Mouse (Mus musculus) forebrain, embryonic 15.5 days (tissue): ENCODE results near the gene Bag5. TPM values are rescaled to one million over a fixed set of nuclear protein-coding genes. Genes with fewer than 3 reads are reported as not detected.
A peak's percentile ranks its signal among the peaks of the same experiment; 100 is the strongest.

ENCODE experiments used
- ATAC-seq: fragments of 200-750 bp; cut with Nextera tagmentation; replicated peaks from 2 replicates; pipeline ENCODE4 v1.8.0; 2017; ENCODE audit warnings: mild to moderate bottlenecking, moderate TSS enrichment, moderate library complexity
- H3K27ac ChIP-seq: fragments of 300-500 bp; sonication (generic); replicated peaks from 2 replicates; pipeline ENCODE4 v1.5.1; 2015; ENCODE audit warnings: mild to moderate bottlenecking, inconsistent platforms
- H3K27me3 ChIP-seq: fragments of 300-500 bp; sonication (generic); 2 replicates; pipeline ENCODE4 v1.6.1; 2015; ENCODE audit warnings: inconsistent platforms
- H3K36me3 ChIP-seq: fragments of 300-500 bp; sonication (generic); 2 replicates; pipeline ENCODE4 v1.6.1; 2015; ENCODE audit warnings: mild to moderate bottlenecking, inconsistent platforms
- H3K4me1 ChIP-seq: fragments of 300-500 bp; sonication (generic); 2 replicates; pipeline ENCODE4 v1.6.1; 2015; ENCODE audit warnings: inconsistent platforms
- H3K4me2 ChIP-seq: fragments of 300-500 bp; sonication (generic); replicated peaks from 2 replicates; pipeline ENCODE4 v1.6.1; 2015; ENCODE audit warnings: mild to moderate bottlenecking, inconsistent platforms
- H3K4me3 ChIP-seq: fragments of 300-500 bp; sonication (generic); 2 replicates; pipeline ENCODE4 v1.5.1; 2015; ENCODE audit warnings: mild to moderate bottlenecking, inconsistent platforms
- H3K9ac ChIP-seq: fragments of 300-500 bp; sonication (generic); replicated peaks from 2 replicates; pipeline ENCODE4 v1.6.1; 2015; ENCODE audit warnings: mild to moderate bottlenecking, inconsistent platforms
- H3K9me3 ChIP-seq: fragments of 300-500 bp; sonication (generic); 2 replicates; pipeline ENCODE4 v1.6.1; 2016; ENCODE audit warnings: inconsistent platforms
- WGBS: fragments of 180-500 bp; shearing (Covaris S2); methylation state at CpG from one replicate; pipeline ENCODE4 v1.1.7; 2015; ENCODE audit warnings: mixed read lengths; 5-methylcytosine and 5-hydroxymethylcytosine counted together
- polyA plus RNA-seq: library from polyadenylated mRNA; unstranded; fragments of >200 nt; fragmentation: Nextera tagmentation; extraction: Ambion mirVana; gene quantifications from 2 replicates; pipeline ENCODE4 v1.2.1, GENCODE M21; 2015

The Bag5 gene
- polyA plus RNA-seq: 65.1 and 69.1 TPM in 2 replicates

DNA sequence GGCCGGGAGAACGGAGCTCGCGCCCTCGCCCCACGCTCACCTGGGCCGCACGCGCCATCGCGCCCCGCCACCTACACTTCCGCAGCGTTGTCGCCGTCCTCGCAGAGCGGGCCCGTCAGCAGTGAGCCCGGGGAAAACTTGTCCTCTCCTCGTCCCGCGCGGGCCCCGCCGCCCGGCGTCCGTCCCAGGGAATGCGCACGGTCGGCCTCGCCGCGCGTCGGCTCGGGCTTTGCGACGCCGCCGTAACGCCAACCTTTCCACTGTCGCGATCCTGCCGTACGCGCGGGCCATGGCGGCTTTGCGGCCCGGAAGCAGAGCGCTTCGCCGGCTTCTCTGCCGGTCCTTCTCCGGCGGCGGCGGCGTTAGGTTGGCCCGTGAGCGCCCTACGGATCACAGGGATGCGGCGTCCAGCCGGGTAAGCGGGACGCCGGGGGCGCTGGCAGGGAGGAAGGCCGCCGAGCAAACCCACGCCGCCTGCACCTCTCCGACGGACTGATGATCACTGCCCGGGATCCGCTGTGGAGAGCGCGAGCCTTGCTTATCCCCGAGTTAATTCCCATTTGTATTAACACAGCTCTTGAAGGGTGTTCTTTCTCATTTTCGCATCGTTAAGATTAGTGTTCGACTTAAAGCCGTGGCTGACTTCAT, at the start of gene Bag5, which contains the start of gene Apopt1:
Bag5 (minus strand) TSS at position 254 of the 648 bp plus-strand sequence.
Apopt1 (plus strand) TSS at position 258 of the 648 bp plus-strand sequence.
- Histone ChIP-seq H3K27me3 (no peaks in the 10 kb centered on the region), H3K9ac (peak within 1 kb of the TSS; percentile 91)
- under 1% methylated on average over 77 of the region's 86 CpGs for WGBS

DNA sequence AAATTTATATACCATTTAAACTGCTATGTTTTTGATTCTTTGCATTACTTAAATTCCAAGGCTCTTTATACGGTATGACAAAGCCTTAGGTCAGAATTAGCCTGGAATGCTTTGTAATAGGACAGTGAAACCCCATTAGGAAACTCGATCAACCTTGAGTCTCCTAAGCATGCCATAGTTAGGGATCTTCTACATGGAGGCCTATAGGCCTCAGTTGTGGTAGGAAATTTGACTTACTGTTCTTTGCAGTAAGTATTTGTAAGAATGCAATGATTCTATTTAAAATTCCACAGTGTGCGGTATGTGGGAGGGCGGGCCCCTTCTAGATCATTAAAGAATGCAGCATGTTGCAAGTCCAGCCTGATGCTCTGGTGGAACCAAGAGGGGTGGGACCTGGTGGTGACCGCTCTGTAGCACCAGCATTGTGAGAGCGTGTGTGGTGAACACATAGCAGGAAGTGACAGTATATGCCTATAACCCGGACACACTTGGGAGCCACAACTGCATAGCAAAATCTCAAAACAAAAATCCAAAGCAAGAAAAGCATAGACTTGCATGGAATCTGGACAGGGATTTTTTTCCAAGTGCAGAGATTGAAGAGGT, 47.4 kb upstream of the Bag5 start:
- no peak for ATAC-seq
- peak overlapping the region; percentile 90 for H3K4me3 ChIP-seq
- no peaks in the 10 kb centered on the region for H3K27me3 ChIP-seq
- 71% methylated on average over 7 of the region's 7 CpGs for WGBS
- peak overlapping the region; percentile 92 for H3K9ac ChIP-seq
- H3K36me3 ChIP-seq: no peaks in the 10 kb centered on the region
- H3K9me3 ChIP-seq: no peaks in the 10 kb centered on the region
- peak overlapping the region; percentile 96 for H3K4me2 ChIP-seq
- H3K27ac ChIP-seq: no peak overlapping the region
- H3K4me1 ChIP-seq: peaks cover 40% of the 10 kb centered on the region

More for the DNA sequence above, at the start of gene Bag5, which contains the start of gene Apopt1:
- peak within 1 kb of the TSS; percentile 71 for H3K4me3 ChIP-seq
- H3K27ac ChIP-seq: peak within 1 kb of the TSS; percentile 87
- H3K4me1 ChIP-seq: peaks cover 30% of the 10 kb centered on the region
- H3K9me3 ChIP-seq: no peaks in the 10 kb centered on the region
- ATAC-seq: peak; percentile 97
- peak within 1 kb of the TSS; percentile 65 for H3K4me2 ChIP-seq
- peaks cover 29% of the 10 kb centered on the region for H3K36me3 ChIP-seq

GRCm38 (mm10) chr12:111759176-111760061, 46.4 kb upstream of the Bag5 start:
- H3K4me1 ChIP-seq: peaks cover 37% of the 10 kb centered on the region
- ATAC-seq: peak; percentile 67
- H3K4me2 ChIP-seq: peak overlapping the region; percentile 96
- H3K9me3 ChIP-seq: no peaks in the 10 kb centered on the region
- H3K27me3 ChIP-seq: no peaks in the 10 kb centered on the region
- no peaks in the 10 kb centered on the region for H3K36me3 ChIP-seq
- peak overlapping the region; percentile 95 for H3K27ac ChIP-seq
- under 1% methylated on average over 35 of the region's 35 CpGs for WGBS
- H3K9ac ChIP-seq: peak overlapping the region; percentile 92
- peak overlapping the region; percentile 90 for H3K4me3 ChIP-seq

- no peaks in the 10 kb centered on the region for H3K27me3 ChIP-seq
- WGBS: under 1% methylated on average over 77 of the region's 85 CpGs
- H3K36me3 ChIP-seq: no peaks in the 10 kb centered on the region
- peak within 1 kb of the TSS; percentile 95 for H3K27ac ChIP-seq
- no peaks in the 10 kb centered on the region for H3K9me3 ChIP-seq
- H3K4me2 ChIP-seq: peak within 1 kb of the TSS; percentile 96
- H3K4me1 ChIP-seq: peaks cover 37% of the 10 kb centered on the region
- peak; percentile 79 for ATAC-seq
- peak within 1 kb of the TSS; percentile 90 for H3K4me3 ChIP-seq
- H3K9ac ChIP-seq: peak within 1 kb of the TSS; percentile 92
Observed at GRCm38 (mm10) chr12:111758381-111759175, 45.5 kb upstream of the Bag5 start, which contains the start of gene Klc1. Gene Klc1, plus strand, starts transcription at chr12:111758849.

GRCm38 (mm10) chr12:111757561-111758325, 44.7 kb upstream of the Bag5 start:
- Histone ChIP-seq H3K9me3 (no peaks in the 10 kb centered on the region), H3K27me3 (no peaks in the 10 kb centered on the region), H3K4me1 (peaks cover 37% of the 10 kb centered on the region), H3K36me3 (no peaks in the 10 kb centered on the region), H3K9ac (peak overlapping the region; percentile 92), H3K4me2 (peak overlapping the region; percentile 96), H3K27ac (peak overlapping the region; percentile 95), H3K4me3 (peak overlapping the region; percentile 90)
- 46% methylated on average over 10 of the region's 10 CpGs for WGBS
- ATAC-seq: no peak; the same call in 1 of the 2 replicates

- 39% methylated on average over 5 of the region's 5 CpGs for WGBS
- Histone ChIP-seq H3K36me3 (no peaks in the 10 kb centered on the region), H3K4me3 (no peak overlapping the region), H3K27me3 (no peaks in the 10 kb centered on the region), H3K27ac (no peak overlapping the region), H3K9me3 (no peaks in the 10 kb centered on the region), H3K4me1 (peaks cover 30% of the 10 kb centered on the region), H3K9ac (no peak overlapping the region), H3K4me2 (no peak overlapping the region)
- ATAC-seq: no peak
Observed at GRCm38 (mm10) chr12:111756698-111757082, 43.6 kb upstream of the Bag5 start.

- no peaks in the 10 kb centered on the region for H3K36me3 ChIP-seq
- peaks cover 26% of the 10 kb centered on the region for H3K4me1 ChIP-seq
- 73% methylated on average over 4 of the region's 4 CpGs for WGBS
- H3K4me3 ChIP-seq: no peak overlapping the region
- H3K9ac ChIP-seq: no peak overlapping the region
- no peak overlapping the region for H3K27ac ChIP-seq
- no peak for ATAC-seq
- no peaks in the 10 kb centered on the region for H3K9me3 ChIP-seq
- H3K27me3 ChIP-seq: no peaks in the 10 kb centered on the region
- no peak overlapping the region for H3K4me2 ChIP-seq
Observed at GRCm38 (mm10) chr12:111756082-111756697, 43.1 kb upstream of the Bag5 start.

GRCm38 (mm10) chr12:111755231-111755630, 42.2 kb upstream of the Bag5 start:
- H3K4me1 ChIP-seq: peaks cover 16% of the 10 kb centered on the region
- H3K4me3 ChIP-seq: no peak overlapping the region
- H3K36me3 ChIP-seq: no peaks in the 10 kb centered on the region
- no peak overlapping the region for H3K4me2 ChIP-seq
- H3K27me3 ChIP-seq: no peaks in the 10 kb centered on the region
- H3K27ac ChIP-seq: no peak overlapping the region
- 65% methylated on average over 2 of the region's 2 CpGs for WGBS
- no peak overlapping the region for H3K9ac ChIP-seq
- no peaks in the 10 kb centered on the region for H3K9me3 ChIP-seq
- no peak for ATAC-seq

GRCm38 (mm10) chr12:111754710-111755109, 41.7 kb upstream of the Bag5 start:
- Histone ChIP-seq H3K9ac (no peak overlapping the region), H3K4me1 (peaks cover 11% of the 10 kb centered on the region), H3K36me3 (no peaks in the 10 kb centered on the region), H3K9me3 (no peaks in the 10 kb centered on the region), H3K4me3 (no peak overlapping the region), H3K27me3 (no peaks in the 10 kb centered on the region), H3K27ac (no peak overlapping the region), H3K4me2 (no peak overlapping the region)
- ATAC-seq: no peak

- no peak overlapping the region for H3K27ac ChIP-seq
- peaks cover 9% of the 10 kb centered on the region for H3K4me1 ChIP-seq
- no peaks in the 10 kb centered on the region for H3K9me3 ChIP-seq
- no peaks in the 10 kb centered on the region for H3K27me3 ChIP-seq
- H3K4me3 ChIP-seq: no peak overlapping the region
- H3K9ac ChIP-seq: no peak overlapping the region
- H3K36me3 ChIP-seq: no peaks in the 10 kb centered on the region
- 72% methylated on average over 9 of the region's 9 CpGs for WGBS
- H3K4me2 ChIP-seq: no peak overlapping the region
- no peak for ATAC-seq
Observed at GRCm38 (mm10) chr12:111753347-111753746, 40.3 kb upstream of the Bag5 start.
